Mouse (Mus musculus) lung, embryonic 16.5 days (tissue): ENCODE data around the gene Zcchc2. TPM values are rescaled to one million over a fixed set of nuclear protein-coding genes. Genes with fewer than 3 reads are reported as not detected.

Experiments used
- ATAC-seq: fragments of 200-750 bp; cut with Nextera tagmentation; 2 replicates; pipeline ENCODE4 v1.8.0; 2017; ENCODE audit warnings: low read depth, mild to moderate bottlenecking, moderate library complexity
- H3K27ac ChIP-seq: fragments of 300-500 bp; sonication (generic); 2 replicates; pipeline ENCODE4 v1.5.1; 2014; ENCODE audit warnings: mild to moderate bottlenecking, control low read depth, low read length
- H3K27me3 ChIP-seq: fragments of 300-500 bp; sonication (generic); 2 replicates; pipeline ENCODE4 v1.6.1; 2014; ENCODE audit warnings: low read depth, low read length, mixed read lengths; ENCODE audit not compliant: control insufficient read depth, insufficient read depth
- H3K36me3 ChIP-seq: fragments of 300-500 bp; sonication (generic); 2 replicates; pipeline ENCODE4 v1.6.1; 2014; ENCODE audit warnings: low read length; ENCODE audit not compliant: control insufficient read depth, insufficient read depth
- H3K4me1 ChIP-seq: fragments of 300-500 bp; sonication (generic); replicated peaks from 2 replicates; pipeline ENCODE4 v1.6.1; 2014; ENCODE audit warnings: low read length, mixed read lengths; ENCODE audit not compliant: control insufficient read depth, insufficient read depth
- H3K4me2 ChIP-seq: fragments of 300-500 bp; sonication (generic); 2 replicates; pipeline ENCODE4 v1.6.1; 2014; ENCODE audit warnings: low read depth, low read length, control low read depth
- H3K4me3 ChIP-seq: fragments of 300-500 bp; sonication (generic); 2 replicates; pipeline ENCODE4 v1.5.1; 2014; ENCODE audit warnings: mild to moderate bottlenecking, low read length, control low read depth
- H3K9ac ChIP-seq: fragments of 300-500 bp; sonication (generic); 2 replicates; pipeline ENCODE4 v1.6.1; 2014; ENCODE audit warnings: low read length, control low read depth
- H3K9me3 ChIP-seq: fragments of 300-500 bp; sonication (generic); 2 replicates; pipeline ENCODE4 v1.6.1; 2016; ENCODE audit warnings: low read length; ENCODE audit not compliant: control insufficient read depth
- WGBS: fragments of 180-500 bp; shearing (Covaris S2); extraction: QIAGEN DNeasy Blood & Tissue Kit; methylation state at CpG from one replicate; pipeline ENCODE4 v1.1.7; 2014; 5-methylcytosine and 5-hydroxymethylcytosine counted together
- polyA plus RNA-seq: library from polyadenylated mRNA; unstranded; fragments of >200 nt; fragmentation: Nextera tagmentation; extraction: Ambion mirVana; gene quantifications from 2 replicates; pipeline ENCODE4 v1.2.1, GENCODE M21; 2015

Gene Zcchc2
- polyA plus RNA-seq, 1 experiment from 2014 or later: 2.3 TPM

DNA sequence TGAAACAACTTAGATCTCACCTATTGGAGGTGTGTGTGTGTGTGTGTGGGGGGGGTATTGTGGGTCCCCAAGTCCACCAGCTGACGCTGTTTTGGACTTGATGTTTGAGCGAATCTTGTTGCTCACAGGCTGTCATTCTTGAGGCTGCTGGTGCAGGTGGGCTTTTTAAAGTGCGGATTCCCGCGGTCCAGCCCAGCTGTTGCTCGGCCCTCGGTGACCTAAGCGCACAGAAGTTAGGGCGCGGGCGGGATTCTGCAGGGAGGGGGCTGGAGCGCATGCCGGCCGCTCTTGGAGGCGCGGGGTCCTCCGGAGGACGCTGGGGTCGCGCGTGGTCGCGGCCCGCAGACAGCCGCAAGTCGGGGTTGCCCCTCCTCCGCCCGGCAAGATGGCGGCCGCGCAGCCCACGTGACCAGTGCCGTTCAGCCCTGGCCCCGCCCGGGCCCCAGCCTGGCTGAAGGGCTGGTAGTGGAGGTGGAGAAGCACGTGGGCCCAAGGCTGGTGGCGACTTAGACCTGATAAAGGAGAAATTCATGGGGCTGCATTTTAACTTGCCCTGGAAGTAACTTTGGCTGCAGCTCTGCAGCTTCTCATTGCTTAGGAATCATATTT lies 3.5 kb downstream of the Zcchc2 start:
- no peaks in the 10 kb centered on the region for H3K27me3 ChIP-seq
- no peaks in the 10 kb centered on the region for H3K36me3 ChIP-seq
- WGBS: under 1% methylated on average over 37 of the region's 37 CpGs
- ATAC-seq: peak; percentile 49
- H3K4me1 ChIP-seq: peaks cover 26% of the 10 kb centered on the region
- H3K4me3 ChIP-seq: peak overlapping the region; percentile 64
- H3K9me3 ChIP-seq: no peaks in the 10 kb centered on the region
- H3K4me2 ChIP-seq: peak overlapping the region; percentile 98
- H3K27ac ChIP-seq: peak overlapping the region; percentile 41; the same call in 1 of the 2 replicates
- H3K9ac ChIP-seq: peak overlapping the region; percentile 74

DNA sequence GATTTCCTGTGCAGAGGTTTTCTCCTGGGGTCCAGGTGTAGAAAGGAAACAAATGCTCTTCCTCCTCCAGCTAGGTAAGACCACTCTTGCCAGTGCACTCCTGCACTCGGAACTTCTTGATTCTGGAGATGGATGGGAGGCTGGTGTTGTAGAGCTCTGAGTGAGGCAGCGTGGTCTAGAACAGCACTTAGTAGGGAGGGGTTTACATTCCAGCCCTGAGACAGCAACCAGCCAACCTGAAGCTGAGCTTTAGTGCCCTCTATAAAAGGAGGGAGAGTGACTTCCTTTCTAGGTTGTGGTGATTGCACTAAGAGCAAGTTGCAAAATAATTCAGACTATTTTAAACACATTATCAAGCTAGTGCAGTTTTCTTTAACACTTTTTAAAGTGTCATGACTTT lies 5.8 kb downstream of the Zcchc2 start:
- Histone ChIP-seq H3K27me3 (no peaks in the 10 kb centered on the region), H3K36me3 (no peaks in the 10 kb centered on the region), H3K4me3 (no peak overlapping the region), H3K9ac (no peak overlapping the region), H3K27ac (no peak overlapping the region), H3K4me1 (peaks cover 24% of the 10 kb centered on the region), H3K9me3 (no peaks in the 10 kb centered on the region), H3K4me2 (no peak overlapping the region)
- 65% methylated on average over 2 of the region's 2 CpGs for WGBS
- no peak for ATAC-seq

GRCm38 (mm10) chr1:105997282-105997681 lies 7.1 kb downstream of the Zcchc2 start:
- no peaks in the 10 kb centered on the region for H3K36me3 ChIP-seq
- WGBS: 12% methylated on average over 3 of the region's 3 CpGs
- H3K27me3 ChIP-seq: no peaks in the 10 kb centered on the region
- peak overlapping the region; percentile 22; the same call in 1 of the 2 replicates for H3K4me2 ChIP-seq
- H3K4me1 ChIP-seq: peaks cover 18% of the 10 kb centered on the region
- H3K9ac ChIP-seq: no peak overlapping the region
- peak overlapping the region; percentile 52; the same call in 1 of the 2 replicates for H3K27ac ChIP-seq
- ATAC-seq: 0 out of 2 replicates have a peak, but pooled peaks have one; percentile 9
- no peak overlapping the region for H3K4me3 ChIP-seq
- no peaks in the 10 kb centered on the region for H3K9me3 ChIP-seq

DNA sequence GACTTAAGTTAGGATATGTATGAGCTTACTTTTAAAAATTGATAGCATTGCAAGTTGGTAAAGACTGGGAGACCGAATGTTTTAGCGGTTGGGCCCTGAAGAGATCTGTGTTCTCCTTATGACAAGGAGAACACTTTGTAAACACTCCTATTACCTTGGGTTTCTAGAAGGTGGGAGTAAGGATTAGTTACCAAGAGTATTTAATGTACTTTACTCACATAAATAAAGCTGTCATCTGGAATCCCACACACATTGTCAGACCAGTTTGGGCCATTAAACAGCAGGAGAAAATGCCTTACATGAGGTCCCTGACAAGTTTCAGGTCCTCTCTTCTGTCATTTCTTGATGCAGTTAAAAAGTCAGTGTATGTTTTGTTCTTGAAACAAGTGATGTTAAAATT lies 9.6 kb downstream of the Zcchc2 start:
- H3K27ac ChIP-seq: no peak overlapping the region
- no peak for ATAC-seq

DNA sequence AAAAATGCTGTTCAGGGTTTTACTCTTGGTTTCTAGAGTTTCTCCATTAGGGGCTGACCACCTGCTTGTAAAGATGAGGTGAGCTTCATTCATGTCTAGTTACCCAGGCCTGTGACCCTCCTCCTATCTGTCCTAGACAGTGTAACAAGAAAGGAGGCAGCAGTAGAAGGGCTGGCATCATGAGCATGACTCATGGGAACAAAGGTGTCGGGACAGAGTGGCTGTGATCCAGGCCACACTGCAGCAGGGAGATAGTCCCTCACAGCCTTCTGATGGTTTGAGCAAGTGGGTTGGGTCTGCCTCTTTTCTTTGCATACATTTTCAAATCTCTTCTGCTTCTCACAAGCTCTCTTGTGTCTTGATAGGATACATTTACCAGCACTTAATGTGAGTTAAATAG lies 17.4 kb downstream of the Zcchc2 start:
- H3K36me3 ChIP-seq: peaks cover 2% of the 10 kb centered on the region; the same call in 1 of the 2 replicates
- no peaks in the 10 kb centered on the region for H3K4me1 ChIP-seq
- 81% methylated on average over 1 of the region's 1 CpGs for WGBS
- ATAC-seq: no peak
- H3K4me3 ChIP-seq: no peak overlapping the region
- no peaks in the 10 kb centered on the region for H3K27me3 ChIP-seq
- H3K9me3 ChIP-seq: no peaks in the 10 kb centered on the region
- no peak overlapping the region for H3K9ac ChIP-seq
- H3K4me2 ChIP-seq: no peak overlapping the region
- H3K27ac ChIP-seq: no peak overlapping the region

More for the DNA sequence above, 9.6 kb downstream of the Zcchc2 start:
- no peaks in the 10 kb centered on the region for H3K27me3 ChIP-seq
- peaks cover 2% of the 10 kb centered on the region; the same call in 1 of the 2 replicates for H3K36me3 ChIP-seq
- H3K4me3 ChIP-seq: no peak overlapping the region
- H3K9ac ChIP-seq: no peak overlapping the region
- WGBS: 85% methylated on average over 2 of the region's 2 CpGs
- H3K4me2 ChIP-seq: no peak overlapping the region
- H3K9me3 ChIP-seq: no peaks in the 10 kb centered on the region
- H3K4me1 ChIP-seq: peaks cover 8% of the 10 kb centered on the region

DNA sequence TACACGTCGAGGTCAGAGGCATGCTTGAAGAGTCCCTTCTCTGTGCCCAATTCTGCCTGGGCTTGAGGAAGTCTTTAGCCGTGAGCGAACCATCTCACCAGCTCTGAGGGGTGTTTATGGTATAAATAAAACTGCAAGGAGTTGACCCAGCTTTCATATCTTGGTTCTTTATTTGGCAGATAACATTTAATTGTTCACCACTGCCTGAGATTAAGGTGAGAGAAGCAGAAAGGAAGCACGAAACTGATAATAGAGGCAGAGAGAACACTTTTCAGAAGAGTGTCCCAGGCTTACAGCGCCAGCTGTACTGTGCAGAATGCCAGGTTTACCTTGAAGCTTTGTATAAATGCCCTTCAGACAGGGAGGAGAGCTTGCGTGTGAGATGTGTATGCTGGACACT lies 20.9 kb downstream of the Zcchc2 start:
- Histone ChIP-seq H3K9me3 (no peaks in the 10 kb centered on the region), H3K9ac (no peak overlapping the region), H3K4me1 (no peaks in the 10 kb centered on the region), H3K36me3 (no peaks in the 10 kb centered on the region), H3K4me3 (no peak overlapping the region), H3K27me3 (no peaks in the 10 kb centered on the region), H3K27ac (no peak overlapping the region), H3K4me2 (no peak overlapping the region)
- WGBS: 81% methylated on average over 7 of the region's 7 CpGs
- ATAC-seq: no peak

DNA sequence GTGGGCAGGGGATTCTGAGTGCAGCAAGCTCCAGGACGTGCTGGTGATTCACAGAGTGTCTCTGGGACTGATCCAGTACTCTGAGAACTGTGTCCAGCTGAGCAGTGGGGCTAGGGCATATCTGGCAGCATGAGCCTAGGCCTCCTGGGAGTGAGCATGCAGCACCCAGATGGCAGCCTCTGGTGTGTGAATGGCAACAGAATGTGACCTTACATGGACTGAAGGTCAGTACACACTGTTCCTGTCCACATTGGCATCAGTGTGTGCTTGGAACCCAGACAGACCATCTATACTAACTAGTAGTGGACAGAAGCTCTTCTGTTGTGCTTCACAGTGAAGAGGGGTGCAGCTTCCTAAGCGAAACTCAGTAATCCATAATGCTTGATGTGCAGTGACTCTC lies 23.6 kb downstream of the Zcchc2 start:
- Histone ChIP-seq H3K36me3 (peaks cover 7% of the 10 kb centered on the region), H3K4me2 (no peak overlapping the region), H3K4me3 (no peak overlapping the region), H3K27ac (no peak overlapping the region), H3K27me3 (no peaks in the 10 kb centered on the region), H3K9ac (no peak overlapping the region), H3K9me3 (no peaks in the 10 kb centered on the region), H3K4me1 (no peaks in the 10 kb centered on the region)
- 84% methylated on average over 2 of the region's 2 CpGs for WGBS
- no peak for ATAC-seq

DNA sequence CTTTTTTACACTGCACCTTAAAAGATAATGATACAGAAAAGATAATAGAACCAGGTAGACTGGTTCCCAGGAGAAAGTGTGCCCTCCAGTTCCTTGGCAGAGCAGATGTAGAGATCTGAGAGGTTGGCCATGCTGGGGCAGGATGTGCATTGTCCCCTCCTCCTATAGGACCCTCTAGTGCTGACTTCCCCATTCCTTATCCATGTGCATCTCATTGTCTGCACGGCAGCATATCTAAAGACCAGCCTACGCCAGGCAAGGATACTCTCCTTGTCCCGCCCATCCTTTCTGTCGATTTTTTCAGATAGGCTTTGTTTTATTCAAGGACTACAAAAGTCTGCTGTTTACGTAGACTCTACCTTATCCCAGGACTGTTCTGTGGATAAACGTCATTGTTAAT lies 26.1 kb downstream of the Zcchc2 start:
- no peak overlapping the region for H3K27ac ChIP-seq
- no peak overlapping the region for H3K4me2 ChIP-seq
- no peaks in the 10 kb centered on the region for H3K9me3 ChIP-seq
- 74% methylated on average over 6 of the region's 6 CpGs for WGBS
- no peak for ATAC-seq
- no peaks in the 10 kb centered on the region for H3K27me3 ChIP-seq
- H3K4me3 ChIP-seq: no peak overlapping the region
- no peaks in the 10 kb centered on the region for H3K4me1 ChIP-seq
- H3K36me3 ChIP-seq: peaks cover 17% of the 10 kb centered on the region
- no peak overlapping the region for H3K9ac ChIP-seq

DNA sequence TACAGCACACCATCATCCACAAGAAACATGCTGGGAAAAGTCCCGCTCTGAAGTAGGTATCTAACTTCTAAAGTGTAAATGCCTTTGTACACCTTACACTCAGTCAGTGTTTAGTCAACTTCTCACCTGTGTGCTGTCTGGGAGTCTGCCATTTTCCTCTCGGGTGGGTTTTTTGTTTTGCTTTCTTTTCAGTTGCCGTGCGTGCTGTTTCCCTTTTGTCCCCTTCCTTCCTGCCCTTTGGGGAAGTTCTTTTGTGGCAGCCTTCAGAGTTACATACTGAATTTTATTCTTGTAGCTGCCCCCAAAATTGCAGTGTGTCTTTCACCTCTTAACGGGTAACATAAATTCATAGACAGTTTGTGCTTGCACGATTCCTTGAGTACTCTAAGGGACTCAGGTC lies 29.6 kb downstream of the Zcchc2 start:
- Histone ChIP-seq H3K27me3 (no peaks in the 10 kb centered on the region), H3K4me1 (no peaks in the 10 kb centered on the region), H3K36me3 (peaks cover 33% of the 10 kb centered on the region), H3K27ac (no peak overlapping the region), H3K9me3 (no peaks in the 10 kb centered on the region), H3K4me2 (no peak overlapping the region), H3K9ac (no peak overlapping the region), H3K4me3 (no peak overlapping the region)
- no peak for ATAC-seq
- WGBS: 83% methylated on average over 6 of the region's 6 CpGs
